Mouse (Mus musculus) kidney, embryonic 14.5 days (tissue): ENCODE measurements around the gene Tmem87b. TPM values are rescaled to one million over a fixed set of nuclear protein-coding genes. Genes with fewer than 3 reads are reported as not detected.

ENCODE experiments used
- ATAC-seq: fragments of 200-750 bp; cut with Nextera tagmentation; 2 replicates; pipeline ENCODE4 v1.8.0; 2017; ENCODE audit warnings: moderate number of reproducible peaks, mild to moderate bottlenecking, moderate TSS enrichment, moderate library complexity; ENCODE audit not compliant: low FRiP score, low TSS enrichment
- H3K27ac ChIP-seq: fragments of 300-500 bp; sonication (generic); 2 replicates; pipeline ENCODE4 v1.5.1; 2014; ENCODE audit warnings: low read depth, mild to moderate bottlenecking, low read length, moderate library complexity, mixed read lengths
- H3K27me3 ChIP-seq: fragments of 300-500 bp; sonication (generic); 2 replicates; pipeline ENCODE4 v1.6.1; 2014; ENCODE audit warnings: mild to moderate bottlenecking, low read length; ENCODE audit not compliant: control insufficient read depth, insufficient read depth
- H3K36me3 ChIP-seq: fragments of 300-500 bp; sonication (generic); 2 replicates; pipeline ENCODE4 v1.6.1; 2014; ENCODE audit warnings: low read length, mixed read lengths; ENCODE audit not compliant: control insufficient read depth, insufficient read depth
- H3K4me1 ChIP-seq: fragments of 300-500 bp; sonication (generic); 2 replicates; pipeline ENCODE4 v1.6.1; 2014; ENCODE audit warnings: low read length, mixed read lengths; ENCODE audit not compliant: control insufficient read depth, insufficient read depth
- H3K4me2 ChIP-seq: fragments of 300-500 bp; sonication (generic); replicated peaks from 2 replicates; pipeline ENCODE4 v1.6.1; 2014; ENCODE audit warnings: low read depth, mild to moderate bottlenecking, low read length
- H3K4me3 ChIP-seq: fragments of 300-500 bp; sonication (generic); 2 replicates; pipeline ENCODE4 v1.5.1; 2014; ENCODE audit warnings: mild to moderate bottlenecking, low read length
- H3K9ac ChIP-seq: fragments of 300-500 bp; sonication (generic); 2 replicates; pipeline ENCODE4 v1.6.1; 2014; ENCODE audit warnings: low read depth, mild to moderate bottlenecking, low read length, moderate library complexity
- H3K9me3 ChIP-seq: fragments of 300-500 bp; sonication (generic); 2 replicates; pipeline ENCODE4 v1.6.1; 2016; ENCODE audit warnings: low read length; ENCODE audit not compliant: control insufficient read depth
- WGBS: fragments of 180-500 bp; shearing (Covaris S2); extraction: QIAGEN DNeasy Blood & Tissue Kit; methylation state at CpG from one replicate; pipeline ENCODE4 v1.1.7; 2014; 5-methylcytosine and 5-hydroxymethylcytosine counted together
- polyA plus RNA-seq: library from polyadenylated mRNA; unstranded; fragments of >200 nt; fragmentation: Nextera tagmentation; extraction: Ambion mirVana; gene quantifications from 2 replicates; pipeline ENCODE4 v1.2.1, GENCODE M21; 2014

The Tmem87b gene
- polyA plus RNA-seq, 1 experiment from 2014 or later: 31.8 TPM

- no peak overlapping the region for H3K27ac ChIP-seq
- H3K36me3 ChIP-seq: peaks cover 73% of the 10 kb centered on the region
- no peak overlapping the region for H3K4me2 ChIP-seq
- no peak for ATAC-seq
- H3K27me3 ChIP-seq: no peaks in the 10 kb centered on the region
- no peaks in the 10 kb centered on the region for H3K9me3 ChIP-seq
- WGBS: 95% methylated on average over 2 of the region's 2 CpGs
- H3K4me1 ChIP-seq: no peaks in the 10 kb centered on the region
- no peak overlapping the region for H3K4me3 ChIP-seq
- H3K9ac ChIP-seq: no peak overlapping the region
These were observed 15.1 kb downstream of the Tmem87b start for GRCm38 (mm10) chr2:128833035-128833434.

- Histone ChIP-seq H3K27ac (no peak overlapping the region), H3K4me3 (no peak overlapping the region), H3K36me3 (peaks cover 69% of the 10 kb centered on the region), H3K4me2 (no peak overlapping the region), H3K27me3 (no peaks in the 10 kb centered on the region), H3K4me1 (no peaks in the 10 kb centered on the region), H3K9me3 (no peaks in the 10 kb centered on the region), H3K9ac (no peak overlapping the region)
- WGBS: 96% methylated on average over 2 of the region's 2 CpGs
- ATAC-seq: no peak
These were observed 15.5 kb downstream of the Tmem87b start for GRCm38 (mm10) chr2:128833435-128833834.

GRCm38 (mm10) chr2:128837531-128837930 lies 19.6 kb downstream of the Tmem87b start:
- no peak overlapping the region for H3K4me2 ChIP-seq
- no peak overlapping the region for H3K4me3 ChIP-seq
- H3K27ac ChIP-seq: no peak overlapping the region
- H3K9ac ChIP-seq: no peak overlapping the region
- H3K36me3 ChIP-seq: peaks cover 62% of the 10 kb centered on the region
- 87% methylated on average over 8 of the region's 8 CpGs for WGBS
- no peaks in the 10 kb centered on the region for H3K27me3 ChIP-seq
- ATAC-seq: no peak
- no peaks in the 10 kb centered on the region for H3K4me1 ChIP-seq
- no peaks in the 10 kb centered on the region for H3K9me3 ChIP-seq

DNA sequence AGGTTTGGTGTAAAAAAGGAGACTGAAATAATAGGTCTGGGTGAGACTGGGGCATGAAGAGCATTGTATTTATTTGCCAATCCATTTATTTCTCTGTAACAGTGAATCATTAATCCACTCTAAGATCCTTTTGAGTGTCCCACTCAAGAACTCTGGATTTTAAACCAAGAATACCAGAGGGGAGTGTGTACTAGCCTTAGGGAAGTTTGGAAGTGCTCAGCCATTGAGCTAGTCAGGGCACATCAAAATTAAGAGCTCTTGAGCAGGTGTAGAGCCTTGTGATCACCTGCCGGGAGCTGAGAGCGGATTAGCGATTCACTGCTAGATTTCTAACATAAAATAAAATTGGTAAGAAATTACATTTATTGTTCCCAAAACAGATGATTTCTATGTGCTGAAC lies 20.7 kb downstream of the Tmem87b start:
- 96% methylated on average over 3 of the region's 3 CpGs for WGBS
- Histone ChIP-seq H3K4me3 (no peak overlapping the region), H3K9ac (no peak overlapping the region), H3K4me1 (no peaks in the 10 kb centered on the region), H3K9me3 (no peaks in the 10 kb centered on the region), H3K27ac (no peak overlapping the region), H3K4me2 (no peak overlapping the region), H3K36me3 (peaks cover 60% of the 10 kb centered on the region), H3K27me3 (no peaks in the 10 kb centered on the region)
- no peak for ATAC-seq

GRCm38 (mm10) chr2:128839501-128839900 lies 21.6 kb downstream of the Tmem87b start:
- H3K4me1 ChIP-seq: no peaks in the 10 kb centered on the region
- peaks cover 52% of the 10 kb centered on the region for H3K36me3 ChIP-seq
- H3K27ac ChIP-seq: no peak overlapping the region
- no peak overlapping the region for H3K4me2 ChIP-seq
- 91% methylated on average over 2 of the region's 2 CpGs for WGBS
- no peak overlapping the region for H3K9ac ChIP-seq
- ATAC-seq: no peak
- H3K9me3 ChIP-seq: no peaks in the 10 kb centered on the region
- no peak overlapping the region for H3K4me3 ChIP-seq
- H3K27me3 ChIP-seq: no peaks in the 10 kb centered on the region

GRCm38 (mm10) chr2:128842437-128842836 lies 24.5 kb downstream of the Tmem87b start:
- Histone ChIP-seq H3K27ac (no peak overlapping the region), H3K9me3 (no peaks in the 10 kb centered on the region), H3K4me2 (no peak overlapping the region), H3K4me1 (no peaks in the 10 kb centered on the region), H3K4me3 (no peak overlapping the region), H3K9ac (no peak overlapping the region), H3K27me3 (no peaks in the 10 kb centered on the region), H3K36me3 (peaks cover 42% of the 10 kb centered on the region)
- WGBS: 92% methylated on average over 8 of the region's 8 CpGs
- ATAC-seq: no peak

- Histone ChIP-seq H3K4me3 (no peak overlapping the region), H3K36me3 (peaks cover 58% of the 10 kb centered on the region), H3K27me3 (no peaks in the 10 kb centered on the region), H3K27ac (no peak overlapping the region), H3K4me1 (no peaks in the 10 kb centered on the region), H3K9me3 (no peaks in the 10 kb centered on the region), H3K9ac (no peak overlapping the region), H3K4me2 (no peak overlapping the region)
- WGBS: 97% methylated on average over 2 of the region's 2 CpGs
- ATAC-seq: no peak
These were observed 32.1 kb downstream of the Tmem87b start for GRCm38 (mm10) chr2:128850036-128850435.

DNA sequence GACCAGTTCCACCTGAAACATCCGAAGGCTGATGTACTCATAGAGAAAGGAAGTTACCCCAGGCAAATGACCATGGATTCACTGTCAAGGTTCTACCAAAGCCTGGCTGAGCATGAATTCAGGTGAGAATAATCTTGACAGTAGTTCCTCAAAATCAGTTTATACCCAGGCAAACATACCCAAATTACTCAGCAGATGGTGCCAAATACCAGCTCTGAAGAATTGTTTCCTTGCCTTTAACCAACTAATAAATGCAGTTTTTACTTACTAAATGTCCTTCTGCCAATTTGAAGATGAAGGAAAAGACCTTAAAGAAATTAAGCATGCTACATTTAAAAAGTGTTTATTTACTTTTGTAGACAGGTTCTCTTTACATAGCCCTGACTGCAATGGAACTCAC lies 38.8 kb downstream of the Tmem87b start:
- Histone ChIP-seq H3K4me1 (no peaks in the 10 kb centered on the region), H3K36me3 (peaks cover 15% of the 10 kb centered on the region), H3K27me3 (no peaks in the 10 kb centered on the region), H3K9me3 (no peaks in the 10 kb centered on the region), H3K9ac (no peak overlapping the region), H3K27ac (no peak overlapping the region), H3K4me3 (no peak overlapping the region), H3K4me2 (no peak overlapping the region)
- ATAC-seq: no peak
- 91% methylated on average over 1 of the region's 1 CpGs for WGBS

DNA sequence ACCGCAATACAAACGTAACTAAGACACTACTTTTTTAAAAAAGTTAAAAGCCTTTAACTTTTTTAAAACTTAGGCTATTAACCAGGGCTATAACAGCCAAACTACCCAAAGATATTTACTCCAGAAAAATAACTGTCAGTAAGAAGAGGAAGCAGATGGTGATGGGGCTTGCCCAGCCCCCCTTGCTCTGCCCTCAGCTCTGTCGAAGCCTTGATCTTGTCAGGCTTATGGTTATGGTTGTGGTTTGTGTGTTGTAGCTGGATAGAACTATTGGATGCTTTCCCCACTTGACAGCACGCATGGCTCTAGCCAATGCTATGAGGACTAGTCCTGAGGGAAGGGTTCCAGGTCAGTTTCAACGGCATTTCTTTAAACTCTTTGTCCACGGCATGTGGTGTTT lies 41.0 kb downstream of the Tmem87b start:
- Histone ChIP-seq H3K4me2 (no peak overlapping the region), H3K4me1 (no peaks in the 10 kb centered on the region), H3K36me3 (no peaks in the 10 kb centered on the region), H3K27ac (no peak overlapping the region), H3K4me3 (no peak overlapping the region), H3K27me3 (no peaks in the 10 kb centered on the region), H3K9ac (no peak overlapping the region), H3K9me3 (no peaks in the 10 kb centered on the region)
- WGBS: 91% methylated on average over 6 of the region's 6 CpGs
- ATAC-seq: no peak

- no peak overlapping the region for H3K4me2 ChIP-seq
- H3K4me3 ChIP-seq: no peak overlapping the region
- no peaks in the 10 kb centered on the region for H3K36me3 ChIP-seq
- no peak overlapping the region for H3K9ac ChIP-seq
- no peaks in the 10 kb centered on the region for H3K4me1 ChIP-seq
- no peaks in the 10 kb centered on the region for H3K27me3 ChIP-seq
- no peak for ATAC-seq
- 79% methylated on average over 3 of the region's 3 CpGs for WGBS
- no peaks in the 10 kb centered on the region for H3K9me3 ChIP-seq
- no peak overlapping the region for H3K27ac ChIP-seq
These were observed 41.9 kb downstream of the Tmem87b start for GRCm38 (mm10) chr2:128859861-128860260.
